Mouse (Mus musculus) E14TG2a.4 (cell line): ENCODE results near the gene Srsf7.

Source experiments
- CTCF ChIP-seq: conservative IDR thresholded peaks from 2 replicates; pipeline ENCODE4 v1.5.1; 2014; ENCODE audit warnings: low read length
- NANOG ChIP-seq: IDR thresholded peaks from 2 replicates; pipeline ENCODE4 v1.6.1; 2014; ENCODE audit warnings: borderline replicate concordance, low read length, mixed read lengths

DNA sequence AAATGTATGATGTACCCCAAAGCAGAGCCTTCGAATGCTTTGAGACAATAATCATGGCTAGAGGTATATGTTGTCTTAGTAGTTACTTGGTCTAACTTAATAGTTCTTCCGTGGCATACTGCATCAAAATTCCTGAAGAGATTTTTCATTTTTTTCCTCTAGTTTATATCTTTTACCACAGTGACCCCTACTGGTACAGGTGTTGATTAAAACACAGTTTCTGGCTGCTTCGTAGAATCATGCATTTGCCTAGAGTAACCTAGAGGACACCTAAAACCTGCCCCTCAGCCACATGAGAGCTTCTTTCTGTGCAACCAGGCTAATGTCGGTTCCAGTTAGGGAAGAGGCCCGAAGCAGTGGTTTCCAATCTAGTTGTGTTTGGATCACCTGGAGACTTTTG lies 14.0 kb downstream of the Srsf7 start:
- TF ChIP-seq CTCF (peak; percentile 30), NANOG (no peak)
